Mouse (Mus musculus): ENCODE results near the gene Poln. TPM values are rescaled to one million over a fixed set of nuclear protein-coding genes. Genes with fewer than 3 reads are reported as not detected.

The Poln gene
- total and polyA plus RNA-seq, 2 experiments from 2014 or later, result 0.16 to 0.69 TPM

- no peak for ATAC-seq
- no peak for DNase-seq (ENCODE audit: low spot score)
- peak overlapping the region; percentile 98; the same call in 1 of the 2 replicates for H3K27ac ChIP-seq
- H3K4me1 ChIP-seq (ENCODE audit: insufficient read depth, low read length), result peaks cover 23% of the 10 kb centered on the region
- no peaks in the 10 kb centered on the region for H3K27me3 ChIP-seq (ENCODE audit: insufficient read depth, low read length)
- peak overlapping the region; percentile 72 for H3K4me2 ChIP-seq (ENCODE audit: low read depth, low read length)
- TF ChIP-seq CTCF (IDR thresholded peaks at IDR 0.05; ENCODE audit: low read depth), result no peak
- H3K9me3 ChIP-seq (ENCODE audit: low read length), result no peaks in the 10 kb centered on the region
- H3K4me3 ChIP-seq (ENCODE audit: low read length), result peak overlapping the region; percentile 86
- peaks cover 10% of the 10 kb centered on the region for H3K36me3 ChIP-seq (ENCODE audit: insufficient read depth, low read length)
- 70% methylated on average over 20 of the region's 20 CpGs for WGBS
- peak overlapping the region; percentile 91; the same call in 1 of the 2 replicates for H3K9ac ChIP-seq (replicated peaks; ENCODE audit: low read length)
Observed at GRCm38 (mm10) chr5:33997829-33998504, 171.3 kb downstream of the Poln start.

- Histone ChIP-seq H3K4me1 (ENCODE audit: insufficient read depth, low read length) (peaks cover 23% of the 10 kb centered on the region), H3K9me3 (ENCODE audit: low read length) (no peaks in the 10 kb centered on the region), H3K36me3 (ENCODE audit: insufficient read depth, low read length) (peaks cover 10% of the 10 kb centered on the region), H3K9ac (replicated peaks; ENCODE audit: low read length) (peak overlapping the region; percentile 91), H3K4me3 (ENCODE audit: low read length) (peak overlapping the region; percentile 86), H3K4me2 (ENCODE audit: low read depth, low read length) (peak overlapping the region; percentile 72), H3K27me3 (ENCODE audit: insufficient read depth, low read length) (no peaks in the 10 kb centered on the region), H3K27ac (peak overlapping the region; percentile 98)
- WGBS, result 1% methylated on average over 77 of the region's 80 CpGs
- no peak for TF ChIP-seq CTCF (IDR thresholded peaks at IDR 0.05; ENCODE audit: low read depth)
- peak; percentile 8; the same call in 1 of the 2 replicates for ATAC-seq
- peak; percentile 74 for DNase-seq (ENCODE audit: low spot score)
Observed at GRCm38 (mm10) chr5:33997051-33997741, 172.1 kb downstream of the Poln start.

DNA sequence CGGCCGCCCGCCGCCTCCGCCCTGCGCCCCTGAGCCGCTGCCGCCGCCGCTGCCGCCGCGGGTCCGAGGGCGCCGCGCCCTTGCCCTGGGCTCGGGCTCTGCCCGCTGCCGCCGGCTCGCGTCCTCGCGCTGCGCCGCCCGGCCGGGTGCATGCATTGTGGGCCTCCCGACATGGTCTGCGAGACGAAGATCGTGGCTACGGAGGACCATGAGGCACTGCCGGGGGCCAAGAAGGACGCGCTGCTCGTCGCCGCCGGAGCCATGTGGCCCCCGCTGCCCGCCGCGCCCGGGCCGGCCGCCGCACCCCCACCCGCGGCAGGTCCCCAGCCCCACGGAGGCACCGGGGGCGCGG lies 172.6 kb downstream of the Poln start:
- WGBS, result 3% methylated on average over 17 of the region's 55 CpGs
- peak overlapping the region; percentile 91 for H3K9ac ChIP-seq (replicated peaks; ENCODE audit: low read length)
- peaks cover 10% of the 10 kb centered on the region for H3K36me3 ChIP-seq (ENCODE audit: insufficient read depth, low read length)
- no peak for TF ChIP-seq CTCF (IDR thresholded peaks at IDR 0.05; ENCODE audit: low read depth)
- peak overlapping the region; percentile 72 for H3K4me2 ChIP-seq (ENCODE audit: low read depth, low read length)
- peaks cover 23% of the 10 kb centered on the region for H3K4me1 ChIP-seq (ENCODE audit: insufficient read depth, low read length)
- peak overlapping the region; percentile 86 for H3K4me3 ChIP-seq (ENCODE audit: low read length)
- ATAC-seq, result peak; percentile 55
- H3K27ac ChIP-seq, result peak overlapping the region; percentile 98
- H3K9me3 ChIP-seq (ENCODE audit: low read length), result no peaks in the 10 kb centered on the region
- DNase-seq (ENCODE audit: low spot score), result no peak
- no peaks in the 10 kb centered on the region for H3K27me3 ChIP-seq (ENCODE audit: insufficient read depth, low read length)

GRCm38 (mm10) chr5:33995843-33996693 lies 173.2 kb downstream of the Poln start, which contains the start of gene Nat8l:
Gene Nat8l, plus strand, starts transcription at chr5:33995984.
- H3K4me3 ChIP-seq (ENCODE audit: low read length), result peak within 1 kb of the TSS; percentile 86
- H3K4me2 ChIP-seq (ENCODE audit: low read depth, low read length), result peak within 1 kb of the TSS; percentile 72
- H3K27me3 ChIP-seq (ENCODE audit: insufficient read depth, low read length), result no peaks in the 10 kb centered on the region
- DNase-seq (ENCODE audit: low spot score) (peak; percentile 96), ATAC-seq (peak; percentile 93)
- no peak for TF ChIP-seq CTCF (IDR thresholded peaks at IDR 0.05; ENCODE audit: low read depth)
- peak within 1 kb of the TSS; percentile 98 for H3K27ac ChIP-seq
- no peaks in the 10 kb centered on the region for H3K9me3 ChIP-seq (ENCODE audit: low read length)
- peaks cover 5% of the 10 kb centered on the region for H3K36me3 ChIP-seq (ENCODE audit: insufficient read depth, low read length)
- H3K9ac ChIP-seq (replicated peaks; ENCODE audit: low read length), result peak within 1 kb of the TSS; percentile 91
- 1% methylated on average over 87 of the region's 90 CpGs for WGBS
- peaks cover 23% of the 10 kb centered on the region for H3K4me1 ChIP-seq (ENCODE audit: insufficient read depth, low read length)

GRCm38 (mm10) chr5:33994671-33995625 lies 174.3 kb downstream of the Poln start:
- Histone ChIP-seq H3K27me3 (ENCODE audit: insufficient read depth, low read length) (no peaks in the 10 kb centered on the region), H3K4me1 (ENCODE audit: insufficient read depth, low read length) (peaks cover 23% of the 10 kb centered on the region), H3K36me3 (ENCODE audit: insufficient read depth, low read length) (no peaks in the 10 kb centered on the region), H3K4me3 (ENCODE audit: low read length) (peak overlapping the region; percentile 86), H3K4me2 (ENCODE audit: low read depth, low read length) (peak overlapping the region; percentile 72), H3K27ac (peak overlapping the region; percentile 98), H3K9ac (replicated peaks; ENCODE audit: low read length) (peak overlapping the region; percentile 91), H3K9me3 (ENCODE audit: low read length) (no peaks in the 10 kb centered on the region)
- DNase-seq (ENCODE audit: low spot score), result peak; percentile 66
- TF ChIP-seq CTCF (IDR thresholded peaks at IDR 0.05; ENCODE audit: low read depth), result peak; percentile 75
- ATAC-seq, result peak; percentile 2; the same call in 1 of the 2 replicates
- WGBS, result 33% methylated on average over 28 of the region's 28 CpGs
